Mouse (Mus musculus): ENCODE measurements around the gene Sag.
"Not testable (repeated sequence)": the region's sequence is repeated elsewhere in the genome, so short reads cannot be mapped to it uniquely, and the experiment has no call there.

The Sag gene

GRCm38 (mm10) chr1:87824420-87824995 lies 21.0 kb downstream of the Sag start:
- no peak for DNase-seq (ENCODE audit: low spot score)

- DNase-seq (ENCODE audit: low spot score), result no peak
Observed at GRCm38 (mm10) chr1:87825281-87825680, 21.8 kb downstream of the Sag start.

- DNase-seq (ENCODE audit: low spot score), result no peak
Observed at GRCm38 (mm10) chr1:87825991-87826390, 22.5 kb downstream of the Sag start.

GRCm38 (mm10) chr1:87826474-87826873 lies 23.0 kb downstream of the Sag start:
- no peak for DNase-seq (ENCODE audit: low spot score)

- DNase-seq (ENCODE audit: low spot score), result not testable (repeated sequence)
Observed at GRCm38 (mm10) chr1:87827476-87827875, 24.0 kb downstream of the Sag start.

- DNase-seq (ENCODE audit: low spot score), result no peak
Observed at GRCm38 (mm10) chr1:87828185-87828584, 24.7 kb downstream of the Sag start.

- DNase-seq (ENCODE audit: low spot score), result no peak
Observed at GRCm38 (mm10) chr1:87828926-87829580, 25.6 kb downstream of the Sag start.

- no peak for DNase-seq (ENCODE audit: low spot score)
Observed at GRCm38 (mm10) chr1:87829621-87830211, 26.2 kb downstream of the Sag start.

- peak; percentile 36 for DNase-seq (ENCODE audit: low spot score)
Observed at GRCm38 (mm10) chr1:87836453-87836852, 33.0 kb downstream of the Sag start.

GRCm38 (mm10) chr1:87837018-87837417 lies 33.5 kb downstream of the Sag start:
- DNase-seq (ENCODE audit: low spot score), result no peak

- DNase-seq (ENCODE audit: low spot score), result no peak
Observed at GRCm38 (mm10) chr1:87840411-87841208, 37.1 kb downstream of the Sag start.

- DNase-seq (ENCODE audit: low spot score), result peak; percentile 74
Observed at GRCm38 (mm10) chr1:87846801-87847474, 43.5 kb downstream of the Sag start.

GRCm38 (mm10) chr1:87847475-87848168 lies 44.1 kb downstream of the Sag start:
- no peak for DNase-seq (ENCODE audit: low spot score)

- DNase-seq (ENCODE audit: low spot score), result no peak
Observed at GRCm38 (mm10) chr1:87848237-87848996, 44.9 kb downstream of the Sag start.

GRCm38 (mm10) chr1:87849278-87849677 lies 45.8 kb downstream of the Sag start:
- DNase-seq (ENCODE audit: low spot score), result no peak

GRCm38 (mm10) chr1:87851344-87851743 lies 47.9 kb downstream of the Sag start:
- DNase-seq (ENCODE audit: low spot score), result no peak

GRCm38 (mm10) chr1:87852081-87852790 lies 48.8 kb downstream of the Sag start:
- DNase-seq (ENCODE audit: low spot score), result no peak

- DNase-seq (ENCODE audit: low spot score), result peak; percentile 89
Observed at GRCm38 (mm10) chr1:87852892-87853600, 49.6 kb downstream of the Sag start, which contains the start of gene Dgkd. TSS of gene Dgkd (plus strand) at chr1:87853287.

GRCm38 (mm10) chr1:87853601-87854361 lies 50.3 kb downstream of the Sag start:
- peak; percentile 59 for DNase-seq (ENCODE audit: low spot score)

All from embryo, embryonic 10.5 days (tissue).